Mouse (Mus musculus) megakaryocyte, embryonic 14.5 days (primary cell): ENCODE data around the gene Peli2. TPM values are rescaled to one million over a fixed set of nuclear protein-coding genes. Genes with fewer than 3 reads are reported as not detected.

ENCODE experiments used
- H3K27me3 ChIP-seq: replicated peaks from 2 replicates; pipeline ENCODE3; 2012; ENCODE audit warnings: inconsistent platforms
- H3K36me3 ChIP-seq: replicated peaks from 2 replicates; pipeline ENCODE3; 2012; ENCODE audit warnings: low read length, inconsistent platforms, mixed read lengths
- H3K4me1 ChIP-seq: 2 replicates; pipeline ENCODE4 v1.6.1; 2012; ENCODE audit warnings: inconsistent platforms
- H3K4me3 ChIP-seq: replicated peaks from 2 replicates; pipeline ENCODE3; 2012; ENCODE audit warnings: moderate library complexity, mild to moderate bottlenecking, inconsistent platforms
- H3K9me3 ChIP-seq: 2 replicates; pipeline ENCODE4 v1.6.1; 2012; ENCODE audit warnings: inconsistent platforms
- FLI1 ChIP-seq: IDR thresholded peaks from 2 replicates; pipeline ENCODE4 v1.6.1; 2012; ENCODE audit warnings: low read length, inconsistent platforms, mixed read lengths
- GATA1 ChIP-seq: IDR thresholded peaks from 3 replicates; pipeline ENCODE4 v1.6.1; 2012; ENCODE audit warnings: mixed read lengths, low read length, inconsistent platforms, borderline replicate concordance
- polyA plus RNA-seq: library from polyadenylated mRNA; stranded (reverse); fragments of >175 nt; gene quantifications from 2 replicates; pipeline ENCODE4 v1.2.3, GENCODE M21; 2012; ENCODE audit warnings: low replicate concordance; ENCODE audit not compliant: insufficient read depth

Peli2 gene
- polyA plus RNA-seq, 1 experiment: 2.8 TPM

DNA sequence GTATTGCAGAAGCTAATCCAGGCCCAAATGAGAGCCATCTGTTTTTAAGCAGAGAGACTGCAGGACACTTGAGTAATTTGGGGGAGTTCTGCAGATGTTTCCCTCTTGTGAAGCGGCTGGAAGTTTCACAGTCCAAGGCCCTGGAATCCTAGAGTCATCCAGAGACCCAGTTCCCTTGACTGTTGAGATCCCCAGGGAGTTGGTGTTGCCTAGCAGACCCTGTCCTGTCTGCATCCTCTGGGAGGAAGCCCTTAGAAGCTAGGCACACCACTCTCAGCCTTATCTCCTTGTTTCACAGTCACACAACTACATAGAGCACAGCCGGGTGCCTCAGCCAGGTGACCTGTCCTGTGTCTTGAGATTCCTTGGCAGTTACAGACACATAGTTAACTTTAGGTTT is 30.9 kb downstream of the Peli2 start:
- Histone ChIP-seq H3K4me3 (no peak overlapping the region), H3K27me3 (no peaks in the 10 kb centered on the region), H3K36me3 (no peaks in the 10 kb centered on the region), H3K4me1 (no peaks in the 10 kb centered on the region), H3K9me3 (no peaks in the 10 kb centered on the region)
- TF ChIP-seq GATA1 (no peak), FLI1 (no peak)

DNA sequence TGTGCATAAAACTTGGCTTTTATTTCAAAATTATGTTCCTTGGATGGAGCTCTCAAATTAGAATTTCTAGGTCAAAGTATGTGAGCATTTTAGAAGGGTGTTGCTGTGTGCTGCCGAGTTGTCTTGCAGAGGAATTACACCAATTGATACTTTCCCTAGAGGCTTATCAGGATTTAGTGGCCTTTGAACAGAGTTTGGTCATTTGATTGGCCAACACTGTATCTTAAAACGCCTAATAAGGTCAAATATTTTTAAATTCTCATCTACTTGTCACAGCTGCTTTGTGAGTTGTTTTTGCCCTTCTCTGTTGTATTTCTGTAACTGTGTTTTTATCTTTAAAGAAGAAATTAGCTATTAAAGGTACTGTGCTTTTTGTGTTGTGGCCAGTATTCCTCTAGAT is 32.4 kb downstream of the Peli2 start:
- H3K4me1 ChIP-seq: no peaks in the 10 kb centered on the region
- H3K9me3 ChIP-seq: peaks cover 2% of the 10 kb centered on the region; the same call in 1 of the 2 replicates

DNA sequence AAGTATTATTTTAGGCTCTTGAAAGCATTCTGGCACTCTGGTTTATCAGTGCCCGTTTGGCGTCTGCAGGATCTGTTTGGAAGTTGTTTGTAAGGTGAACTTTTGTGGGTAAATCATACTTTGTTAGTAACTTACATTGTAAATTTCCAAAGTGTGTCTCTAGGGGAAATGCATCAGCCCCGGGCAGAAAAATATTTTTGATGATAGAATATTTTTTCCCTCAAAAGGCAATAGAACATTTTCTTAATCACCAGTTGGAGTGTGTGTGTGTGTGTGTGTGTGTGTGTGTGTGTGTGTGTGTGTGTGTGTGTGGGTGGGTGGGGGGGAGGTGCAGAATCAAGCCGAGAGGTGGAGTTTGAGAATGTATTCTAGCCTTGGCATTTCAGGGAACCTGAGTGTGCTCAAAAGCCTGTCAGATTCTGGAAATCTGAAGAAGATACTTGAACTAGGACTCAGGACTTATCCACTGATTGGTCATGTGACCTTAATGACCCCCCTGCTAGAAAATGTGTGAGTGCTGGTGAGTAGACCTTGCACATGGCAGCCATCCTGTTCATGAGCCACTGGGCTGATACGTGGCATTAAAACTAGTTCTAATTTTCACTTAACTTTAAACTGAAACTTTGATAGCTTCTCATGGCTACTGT is 33.4 kb downstream of the Peli2 start:
- Histone ChIP-seq H3K27me3 (no peaks in the 10 kb centered on the region), H3K36me3 (no peaks in the 10 kb centered on the region), H3K4me1 (no peaks in the 10 kb centered on the region), H3K9me3 (peaks cover 2% of the 10 kb centered on the region; the same call in 1 of the 2 replicates), H3K4me3 (no peak overlapping the region)
- TF ChIP-seq FLI1 (no peak), GATA1 (no peak)

More for the DNA sequence above, 32.4 kb downstream of the Peli2 start:
- TF ChIP-seq GATA1 (no peak), FLI1 (no peak)
- Histone ChIP-seq H3K27me3 (no peaks in the 10 kb centered on the region), H3K4me3 (no peak overlapping the region), H3K36me3 (no peaks in the 10 kb centered on the region)

DNA sequence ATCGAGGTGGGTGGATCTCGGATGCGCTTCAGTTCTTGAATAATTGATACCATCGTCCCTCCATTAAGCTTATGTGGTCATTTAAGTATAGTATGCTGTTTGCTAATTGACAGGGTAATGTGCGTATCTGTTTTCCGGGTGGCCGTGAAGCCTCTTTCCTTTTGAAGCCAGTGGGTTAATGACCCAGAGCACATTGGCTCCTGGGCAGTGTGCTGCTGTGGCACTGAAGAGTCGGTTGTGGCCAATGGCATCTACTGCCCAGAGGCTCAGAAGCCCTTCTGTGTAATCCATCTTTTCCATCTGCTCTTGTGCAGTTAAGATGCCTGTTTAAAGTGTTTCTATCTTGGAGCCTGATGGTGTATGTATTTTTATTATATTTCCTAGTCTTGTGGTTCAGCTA is 34.0 kb downstream of the Peli2 start:
- Histone ChIP-seq H3K9me3 (peaks cover 2% of the 10 kb centered on the region; the same call in 1 of the 2 replicates), H3K27me3 (no peaks in the 10 kb centered on the region), H3K4me1 (no peaks in the 10 kb centered on the region), H3K4me3 (no peak overlapping the region), H3K36me3 (no peaks in the 10 kb centered on the region)
- TF ChIP-seq FLI1 (no peak), GATA1 (no peak)

DNA sequence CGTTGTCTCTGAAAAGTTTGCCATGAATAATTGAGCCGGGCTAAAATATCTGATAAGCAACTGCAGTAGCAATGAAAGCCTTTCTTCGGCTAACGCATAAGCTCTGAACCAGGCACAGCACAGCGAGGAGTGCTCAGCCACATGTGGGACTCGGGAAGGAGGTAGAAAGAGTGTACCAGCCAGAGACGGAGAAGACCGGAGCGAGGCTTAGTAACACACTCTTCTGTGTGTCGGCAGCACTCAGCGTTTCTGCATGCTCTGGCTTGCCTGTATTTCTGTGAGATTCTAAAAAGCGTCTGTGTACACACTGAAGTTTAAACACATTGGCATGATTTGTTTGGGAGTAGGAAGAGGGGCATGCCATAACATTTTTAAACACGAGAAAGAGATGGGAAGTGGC is 34.5 kb downstream of the Peli2 start:
- no peak overlapping the region for H3K4me3 ChIP-seq
- no peaks in the 10 kb centered on the region for H3K4me1 ChIP-seq
- TF ChIP-seq GATA1 (no peak), FLI1 (no peak)
- peaks cover 5% of the 10 kb centered on the region for H3K9me3 ChIP-seq
- no peaks in the 10 kb centered on the region for H3K36me3 ChIP-seq
- no peaks in the 10 kb centered on the region for H3K27me3 ChIP-seq

DNA sequence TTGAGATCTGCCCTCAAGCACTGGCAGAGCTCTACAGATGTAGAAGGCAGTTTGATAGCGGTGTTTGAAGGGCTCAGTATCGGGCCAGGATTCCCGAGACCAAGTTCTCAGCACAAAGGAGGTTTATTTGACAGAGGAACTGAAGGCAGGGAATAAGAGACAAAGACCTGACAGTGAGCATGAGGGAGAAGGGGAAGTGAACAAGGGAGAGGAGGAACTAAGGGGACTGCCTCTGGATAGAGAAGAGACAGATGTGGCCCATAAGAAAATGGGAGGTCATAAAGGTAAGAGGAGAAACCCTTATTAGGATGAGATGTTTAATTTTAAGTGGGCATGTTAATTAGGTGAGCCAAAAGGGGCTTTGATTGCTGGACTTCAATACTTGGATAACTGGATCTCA is 36.5 kb downstream of the Peli2 start:
- TF ChIP-seq GATA1: no peak
- no peak for TF ChIP-seq FLI1
- H3K4me3 ChIP-seq: no peak overlapping the region
- no peaks in the 10 kb centered on the region for H3K36me3 ChIP-seq
- no peaks in the 10 kb centered on the region for H3K4me1 ChIP-seq
- H3K9me3 ChIP-seq: peaks cover 20% of the 10 kb centered on the region
- no peaks in the 10 kb centered on the region for H3K27me3 ChIP-seq

DNA sequence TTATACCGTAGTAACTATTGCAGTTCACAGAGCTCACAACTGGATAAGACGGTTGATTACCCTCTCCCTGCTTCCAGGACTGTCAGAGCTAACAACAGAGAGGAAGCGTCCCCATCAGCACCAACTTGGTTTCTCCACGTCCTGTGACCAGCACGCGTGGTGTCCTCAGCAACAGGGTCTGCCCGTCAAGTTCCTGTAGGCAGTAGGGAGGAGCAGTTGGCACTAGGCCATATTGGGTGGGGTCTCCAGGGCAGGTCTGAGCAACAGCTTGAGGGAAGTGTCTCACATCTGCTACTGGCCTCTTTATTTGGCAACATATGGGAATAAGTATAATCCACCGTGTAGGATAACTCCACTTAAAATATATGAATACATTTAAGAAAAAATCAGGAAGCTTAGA is 37.2 kb downstream of the Peli2 start:
- peaks cover 24% of the 10 kb centered on the region for H3K9me3 ChIP-seq
- no peaks in the 10 kb centered on the region for H3K4me1 ChIP-seq
- H3K36me3 ChIP-seq: no peaks in the 10 kb centered on the region
- H3K27me3 ChIP-seq: no peaks in the 10 kb centered on the region
- no peak for TF ChIP-seq FLI1
- no peak overlapping the region for H3K4me3 ChIP-seq

DNA sequence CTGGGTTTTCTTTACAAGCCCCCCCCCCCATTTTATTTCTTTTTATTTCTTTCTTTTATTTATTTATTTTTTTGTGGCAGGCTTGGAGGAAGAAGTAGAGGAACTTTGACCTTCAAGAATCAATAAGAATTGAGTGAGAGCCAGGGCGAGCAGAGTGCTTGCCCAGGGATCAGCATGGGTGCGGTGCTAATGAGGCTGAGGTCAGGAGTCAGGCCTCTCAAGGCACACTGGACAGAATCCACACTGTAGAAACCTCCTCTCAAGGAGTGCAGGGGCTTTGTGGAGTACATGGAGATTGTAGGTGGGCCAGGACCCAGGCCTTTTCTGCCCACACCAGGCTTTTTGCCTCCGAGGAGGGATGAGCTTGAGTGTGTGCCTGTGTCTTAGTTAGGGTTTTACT is 38.8 kb downstream of the Peli2 start:
- Histone ChIP-seq H3K4me3 (no peak overlapping the region), H3K4me1 (no peaks in the 10 kb centered on the region), H3K27me3 (no peaks in the 10 kb centered on the region), H3K9me3 (peaks cover 32% of the 10 kb centered on the region), H3K36me3 (no peaks in the 10 kb centered on the region)
- TF ChIP-seq FLI1: no peak
- no peak for TF ChIP-seq GATA1

DNA sequence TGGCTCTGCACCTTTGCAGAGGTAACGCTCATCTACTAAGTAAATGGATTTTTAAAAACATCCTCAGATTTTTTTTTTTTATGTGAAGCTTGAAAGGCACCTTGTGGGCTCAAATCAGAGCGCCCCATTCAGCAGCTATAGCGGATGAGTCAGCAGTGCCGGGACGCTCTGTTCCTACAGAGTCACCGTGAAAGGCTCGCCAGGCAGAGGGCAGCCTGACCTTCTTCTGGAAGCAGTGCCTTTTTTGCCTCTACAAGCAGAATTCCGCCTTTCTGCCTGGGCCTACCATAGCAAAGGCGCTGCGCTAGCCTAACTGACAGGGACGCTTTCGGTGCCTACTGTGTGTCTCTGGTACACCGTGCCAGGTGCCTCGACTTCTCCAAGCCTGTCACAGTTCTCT is 41.8 kb downstream of the Peli2 start:
- no peaks in the 10 kb centered on the region for H3K4me1 ChIP-seq
- peaks cover 32% of the 10 kb centered on the region for H3K9me3 ChIP-seq
- no peaks in the 10 kb centered on the region for H3K36me3 ChIP-seq
- H3K27me3 ChIP-seq: no peaks in the 10 kb centered on the region
- no peak for TF ChIP-seq GATA1
- no peak for TF ChIP-seq FLI1
- no peak overlapping the region for H3K4me3 ChIP-seq

DNA sequence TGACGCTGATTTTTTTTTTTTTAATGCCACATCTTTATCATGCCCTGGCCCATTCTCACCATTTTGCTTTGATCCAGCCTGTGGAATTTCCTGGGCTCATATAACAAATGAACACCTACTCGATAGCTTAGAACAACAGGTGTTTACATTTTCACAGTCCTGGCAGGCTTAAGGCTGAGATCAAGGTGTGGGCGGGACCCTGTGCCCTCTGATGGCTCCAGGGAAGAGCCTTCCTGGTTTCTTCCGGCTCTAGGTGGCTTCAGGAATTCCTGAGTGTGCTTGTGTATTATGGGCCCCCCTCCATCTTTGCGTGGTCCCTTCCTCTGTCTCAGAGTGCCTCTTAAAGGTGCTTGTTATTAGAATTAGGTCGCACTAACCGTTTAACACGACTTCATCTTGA is 44.3 kb downstream of the Peli2 start:
- Histone ChIP-seq H3K4me3 (no peak overlapping the region), H3K27me3 (no peaks in the 10 kb centered on the region), H3K36me3 (no peaks in the 10 kb centered on the region), H3K9me3 (peaks cover 30% of the 10 kb centered on the region), H3K4me1 (no peaks in the 10 kb centered on the region)
- TF ChIP-seq GATA1: no peak
- TF ChIP-seq FLI1: no peak

DNA sequence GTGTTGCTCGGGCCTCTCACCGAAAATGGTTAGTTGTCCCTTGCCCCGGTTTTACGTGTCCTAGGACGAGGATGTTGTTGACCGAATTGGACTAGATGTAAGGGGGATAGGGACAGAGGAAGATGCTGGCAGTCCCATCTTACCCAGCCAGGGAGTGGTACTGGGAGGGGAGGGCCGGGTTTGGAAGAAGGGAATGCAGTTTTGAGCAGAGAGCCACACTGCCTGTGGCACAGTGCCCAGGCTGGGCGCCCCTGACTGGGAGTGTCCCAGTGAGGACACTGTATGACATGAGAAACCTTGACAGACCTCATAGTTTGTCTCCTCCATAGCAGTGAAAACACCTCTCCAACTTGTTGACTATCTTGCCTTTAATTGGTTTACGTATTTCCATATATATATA is 45.8 kb downstream of the Peli2 start:
- no peaks in the 10 kb centered on the region for H3K36me3 ChIP-seq
- peaks cover 18% of the 10 kb centered on the region for H3K9me3 ChIP-seq
- TF ChIP-seq GATA1 (no peak), FLI1 (no peak)
- no peaks in the 10 kb centered on the region for H3K4me1 ChIP-seq
- no peak overlapping the region for H3K4me3 ChIP-seq
- no peaks in the 10 kb centered on the region for H3K27me3 ChIP-seq
